Mouse (Mus musculus) kidney, embryonic 14.5 days (tissue): ENCODE results near the gene Ldlrad3. TPM values are rescaled to one million over a fixed set of nuclear protein-coding genes. Genes with fewer than 3 reads are reported as not detected.

ENCODE experiments used
- ATAC-seq: fragments of 200-750 bp; cut with Nextera tagmentation; 2 replicates; pipeline ENCODE4 v1.8.0; 2017; ENCODE audit warnings: moderate number of reproducible peaks, mild to moderate bottlenecking, moderate TSS enrichment, moderate library complexity; ENCODE audit not compliant: low FRiP score, low TSS enrichment
- H3K27ac ChIP-seq: fragments of 300-500 bp; sonication (generic); 2 replicates; pipeline ENCODE4 v1.5.1; 2014; ENCODE audit warnings: low read depth, mild to moderate bottlenecking, low read length, moderate library complexity, mixed read lengths
- H3K27me3 ChIP-seq: fragments of 300-500 bp; sonication (generic); 2 replicates; pipeline ENCODE4 v1.6.1; 2014; ENCODE audit warnings: mild to moderate bottlenecking, low read length; ENCODE audit not compliant: control insufficient read depth, insufficient read depth
- H3K36me3 ChIP-seq: fragments of 300-500 bp; sonication (generic); 2 replicates; pipeline ENCODE4 v1.6.1; 2014; ENCODE audit warnings: low read length, mixed read lengths; ENCODE audit not compliant: control insufficient read depth, insufficient read depth
- H3K4me1 ChIP-seq: fragments of 300-500 bp; sonication (generic); 2 replicates; pipeline ENCODE4 v1.6.1; 2014; ENCODE audit warnings: low read length, mixed read lengths; ENCODE audit not compliant: control insufficient read depth, insufficient read depth
- H3K4me2 ChIP-seq: fragments of 300-500 bp; sonication (generic); replicated peaks from 2 replicates; pipeline ENCODE4 v1.6.1; 2014; ENCODE audit warnings: low read depth, mild to moderate bottlenecking, low read length
- H3K4me3 ChIP-seq: fragments of 300-500 bp; sonication (generic); 2 replicates; pipeline ENCODE4 v1.5.1; 2014; ENCODE audit warnings: mild to moderate bottlenecking, low read length
- H3K9ac ChIP-seq: fragments of 300-500 bp; sonication (generic); 2 replicates; pipeline ENCODE4 v1.6.1; 2014; ENCODE audit warnings: low read depth, mild to moderate bottlenecking, low read length, moderate library complexity
- H3K9me3 ChIP-seq: fragments of 300-500 bp; sonication (generic); 2 replicates; pipeline ENCODE4 v1.6.1; 2016; ENCODE audit warnings: low read length; ENCODE audit not compliant: control insufficient read depth
- WGBS: fragments of 180-500 bp; shearing (Covaris S2); extraction: QIAGEN DNeasy Blood & Tissue Kit; methylation state at CpG from one replicate; pipeline ENCODE4 v1.1.7; 2014; 5-methylcytosine and 5-hydroxymethylcytosine counted together
- polyA plus RNA-seq: library from polyadenylated mRNA; unstranded; fragments of >200 nt; fragmentation: Nextera tagmentation; extraction: Ambion mirVana; gene quantifications from 2 replicates; pipeline ENCODE4 v1.2.1, GENCODE M21; 2014

Gene Ldlrad3
- polyA plus RNA-seq, 1 experiment from 2014 or later: 39.2 TPM

DNA sequence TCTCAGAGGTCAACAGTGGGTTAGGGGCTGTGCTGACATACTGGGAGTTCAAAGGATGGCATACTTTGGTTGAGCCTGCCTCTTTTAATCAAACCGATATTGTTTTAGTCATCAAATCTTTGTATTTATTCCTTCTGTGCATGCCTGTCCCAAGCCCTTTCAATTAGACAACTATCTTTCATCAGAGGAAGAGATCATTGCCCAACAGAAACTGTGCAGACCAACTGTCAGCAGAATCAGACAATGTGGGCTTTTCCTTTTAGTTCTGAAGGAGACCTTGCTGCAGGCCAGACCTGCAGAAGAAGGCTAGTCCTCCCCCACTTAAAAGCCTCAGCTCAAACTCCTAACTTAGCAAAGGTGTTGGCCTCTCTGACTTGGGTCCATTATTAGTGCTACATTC is 41.9 kb downstream of the Ldlrad3 start:
- no peak for ATAC-seq
- 82% methylated on average over 1 of the region's 1 CpGs for WGBS

GRCm38 (mm10) chr2:102142654-102143271 is 43.4 kb downstream of the Ldlrad3 start:
- H3K27ac ChIP-seq: no peak overlapping the region

More for the DNA sequence above, 41.9 kb downstream of the Ldlrad3 start:
- H3K4me2 ChIP-seq: no peak overlapping the region
- peaks cover 5% of the 10 kb centered on the region for H3K27me3 ChIP-seq
- no peak overlapping the region for H3K4me3 ChIP-seq
- no peak overlapping the region for H3K27ac ChIP-seq
- no peaks in the 10 kb centered on the region for H3K36me3 ChIP-seq
- no peak overlapping the region for H3K9ac ChIP-seq
- H3K9me3 ChIP-seq: no peaks in the 10 kb centered on the region
- peaks cover 29% of the 10 kb centered on the region for H3K4me1 ChIP-seq

GRCm38 (mm10) chr2:102142197-102142623 is 44.0 kb downstream of the Ldlrad3 start:
- peak; percentile 58; the same call in 1 of the 2 replicates for ATAC-seq
- Histone ChIP-seq H3K4me1 (peaks cover 34% of the 10 kb centered on the region), H3K4me3 (no peak overlapping the region), H3K36me3 (no peaks in the 10 kb centered on the region), H3K9me3 (no peaks in the 10 kb centered on the region), H3K27ac (no peak overlapping the region), H3K4me2 (no peak overlapping the region; the same call in 1 of the 2 replicates), H3K27me3 (peaks cover 5% of the 10 kb centered on the region), H3K9ac (no peak overlapping the region)
- WGBS: 46% methylated on average over 4 of the region's 4 CpGs

More at GRCm38 (mm10) chr2:102142654-102143271, 43.4 kb downstream of the Ldlrad3 start:
- H3K4me2 ChIP-seq: no peak overlapping the region; the same call in 1 of the 2 replicates
- H3K36me3 ChIP-seq: no peaks in the 10 kb centered on the region
- peaks cover 34% of the 10 kb centered on the region for H3K4me1 ChIP-seq
- peaks cover 5% of the 10 kb centered on the region for H3K27me3 ChIP-seq
- H3K9me3 ChIP-seq: no peaks in the 10 kb centered on the region
- no peak overlapping the region for H3K4me3 ChIP-seq
- 15% methylated on average over 14 of the region's 14 CpGs for WGBS
- H3K9ac ChIP-seq: no peak overlapping the region
- peak; percentile 64 for ATAC-seq

DNA sequence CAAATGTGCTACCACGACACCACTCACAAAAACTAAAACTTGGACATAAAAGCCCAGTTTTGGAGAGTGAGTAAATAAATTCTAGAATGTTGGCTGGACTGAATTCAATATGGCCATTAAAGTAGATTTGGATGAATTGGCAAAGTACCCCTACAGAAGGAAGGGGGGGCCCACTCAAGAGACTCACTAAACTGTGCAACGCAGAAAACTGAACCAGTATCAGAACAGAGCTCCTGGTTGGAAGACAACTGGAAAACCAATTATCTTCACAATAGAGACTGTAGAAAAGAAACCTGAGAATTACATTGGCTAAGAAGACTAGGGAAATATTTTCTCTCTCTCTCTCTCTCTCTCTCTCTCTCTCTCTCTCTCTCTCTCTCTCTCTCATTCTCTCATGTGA is 45.0 kb downstream of the Ldlrad3 start:
- peaks cover 34% of the 10 kb centered on the region for H3K4me1 ChIP-seq
- no peak for ATAC-seq
- no peak overlapping the region for H3K4me3 ChIP-seq
- no peaks in the 10 kb centered on the region for H3K9me3 ChIP-seq
- no peaks in the 10 kb centered on the region for H3K36me3 ChIP-seq
- no peak overlapping the region for H3K9ac ChIP-seq
- 87% methylated on average over 2 of the region's 2 CpGs for WGBS
- no peak overlapping the region for H3K4me2 ChIP-seq
- peaks cover 5% of the 10 kb centered on the region for H3K27me3 ChIP-seq
- no peak overlapping the region for H3K27ac ChIP-seq

DNA sequence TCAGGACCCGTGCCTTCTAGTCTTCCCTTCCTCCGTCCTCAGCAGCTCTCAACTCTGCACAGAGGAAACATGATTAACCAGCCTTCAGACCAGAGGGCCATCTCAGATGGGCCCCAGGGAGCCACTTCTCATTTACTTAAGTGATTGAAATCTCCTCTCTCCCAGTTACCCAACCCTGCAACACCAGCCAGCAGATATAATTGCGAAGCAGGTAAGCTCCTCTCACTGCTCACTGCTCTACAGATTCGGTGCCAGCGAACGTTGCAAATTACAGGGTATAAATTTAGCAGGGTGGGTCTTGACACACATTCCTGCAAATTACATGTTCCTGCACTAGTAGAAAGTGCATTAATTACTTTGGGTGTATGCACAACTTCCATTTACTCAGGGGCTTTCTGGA is 48.3 kb downstream of the Ldlrad3 start:
- no peak for ATAC-seq
- 25% methylated on average over 6 of the region's 6 CpGs for WGBS
- Histone ChIP-seq H3K4me3 (no peak overlapping the region), H3K9me3 (no peaks in the 10 kb centered on the region), H3K36me3 (no peaks in the 10 kb centered on the region), H3K4me1 (peaks cover 36% of the 10 kb centered on the region), H3K9ac (no peak overlapping the region), H3K27ac (no peak overlapping the region), H3K4me2 (0 out of 2 replicates have a peak overlapping the region, but pooled peaks have one; percentile 8), H3K27me3 (peaks cover 5% of the 10 kb centered on the region; the same call in 1 of the 2 replicates)

DNA sequence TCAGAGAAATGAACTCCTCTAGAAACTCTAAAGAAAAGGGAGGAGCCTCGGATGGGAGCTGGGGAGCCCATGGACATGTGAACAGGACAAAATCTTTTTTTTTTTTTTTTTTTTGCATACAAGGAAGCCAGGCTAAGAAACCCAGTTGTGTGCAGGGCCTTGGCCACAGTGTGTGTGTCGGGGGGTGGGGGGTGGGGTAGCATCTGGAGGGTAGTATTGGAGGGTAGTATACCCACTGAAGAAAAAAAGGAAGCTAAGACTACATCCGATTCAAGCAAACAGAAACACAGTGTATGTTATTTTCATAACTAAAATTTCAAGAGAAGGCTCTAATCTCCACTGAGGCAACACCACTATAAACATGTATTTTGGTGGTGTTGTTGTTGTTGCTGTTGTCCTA is 50.0 kb downstream of the Ldlrad3 start:
- Histone ChIP-seq H3K4me3 (no peak overlapping the region), H3K4me2 (no peak overlapping the region), H3K4me1 (peaks cover 34% of the 10 kb centered on the region), H3K27ac (no peak overlapping the region), H3K27me3 (peaks cover 5% of the 10 kb centered on the region; the same call in 1 of the 2 replicates), H3K9me3 (no peaks in the 10 kb centered on the region), H3K9ac (no peak overlapping the region), H3K36me3 (no peaks in the 10 kb centered on the region)
- ATAC-seq: no peak
- 79% methylated on average over 3 of the region's 3 CpGs for WGBS

GRCm38 (mm10) chr2:102134510-102135262 is 51.5 kb downstream of the Ldlrad3 start:
- Histone ChIP-seq H3K9ac (no peak overlapping the region), H3K9me3 (no peaks in the 10 kb centered on the region), H3K27ac (no peak overlapping the region), H3K36me3 (no peaks in the 10 kb centered on the region), H3K4me1 (peaks cover 27% of the 10 kb centered on the region), H3K4me3 (no peak overlapping the region), H3K27me3 (no peaks in the 10 kb centered on the region), H3K4me2 (no peak overlapping the region)
- no peak for ATAC-seq
- 77% methylated on average over 9 of the region's 9 CpGs for WGBS

GRCm38 (mm10) chr2:102132945-102133558 is 53.1 kb downstream of the Ldlrad3 start:
- 22% methylated on average over 10 of the region's 10 CpGs for WGBS
- no peaks in the 10 kb centered on the region for H3K36me3 ChIP-seq
- peaks cover 19% of the 10 kb centered on the region for H3K4me1 ChIP-seq
- ATAC-seq: peak; percentile 25; the same call in 1 of the 2 replicates
- no peak overlapping the region for H3K27ac ChIP-seq
- H3K4me2 ChIP-seq: no peak overlapping the region
- H3K9me3 ChIP-seq: no peaks in the 10 kb centered on the region
- H3K4me3 ChIP-seq: no peak overlapping the region
- H3K9ac ChIP-seq: no peak overlapping the region
- H3K27me3 ChIP-seq: no peaks in the 10 kb centered on the region
